Mouse (Mus musculus) MEL (cell line): Measurements from ENCODE around the gene Pigf. TPM values are rescaled to one million over a fixed set of nuclear protein-coding genes. Genes with fewer than 3 reads are reported as not detected.
A peak's percentile ranks its signal among the peaks of the same experiment; 100 is the strongest.

Experiments
- DNase-seq: peaks from one replicate; pipeline ENCODE4 v3.0.0; 2011; ENCODE audit warnings: low read depth, low spot score
- H3K27ac ChIP-seq: 2 replicates; pipeline ENCODE4 v1.5.1; 2012; ENCODE audit warnings: low read depth, mild to moderate bottlenecking, control low read depth, low read length, moderate library complexity; ENCODE audit not compliant: control insufficient read depth
- H3K27me3 ChIP-seq, 2 experiments: fragments of 150-350 bp in 1 of 2; sonication (generic) in 1 of 2; 2 replicates each; pipeline ENCODE4 v1.6.1; 2012; ENCODE audit warnings: low read length in 2 of 2, mild to moderate bottlenecking in 2 of 2, improper control_type of control experiment in 1 of 2, moderate library complexity in 1 of 2; ENCODE audit not compliant: insufficient read depth in 2 of 2, control insufficient read depth in 1 of 2
- H3K36me3 ChIP-seq, 2 experiments: 2 replicates each; pipeline ENCODE4 v1.6.1; 2012 to 2014; ENCODE audit warnings: low read length in 2 of 2, improper control_type of control experiment in 1 of 2, inconsistent platforms in 1 of 2, mild to moderate bottlenecking in 1 of 2; ENCODE audit not compliant: insufficient read depth in 2 of 2, control insufficient read depth in 1 of 2
- H3K4me1 ChIP-seq, 2 experiments: fragments of 150-350 bp in 1 of 2; sonication (generic) in 1 of 2; 2 replicates each; pipeline ENCODE4 v1.6.1; 2012; ENCODE audit warnings: low read length in 2 of 2, improper control_type of control experiment in 1 of 2, mild to moderate bottlenecking in 1 of 2; ENCODE audit not compliant: insufficient read depth in 2 of 2, control insufficient read depth in 1 of 2
- H3K4me3 ChIP-seq, 2 experiments: fragments of 150-350 bp in 1 of 2; sonication (generic) in 1 of 2; 2 replicates each; pipeline ENCODE4 v1.5.1; 2012; ENCODE audit warnings: low read depth in 2 of 2, low read length in 2 of 2, mild to moderate bottlenecking in 2 of 2, moderate library complexity in 2 of 2, control low read depth in 1 of 2, improper control_type of control experiment in 1 of 2; ENCODE audit not compliant: control insufficient read depth in 1 of 2, insufficient read depth in 1 of 2
- H3K79me2 ChIP-seq: 2 replicates; pipeline ENCODE4 v1.6.1; 2012; ENCODE audit warnings: mild to moderate bottlenecking, low read length, moderate library complexity; ENCODE audit not compliant: control insufficient read depth, poor library complexity, insufficient read depth
- H3K9ac ChIP-seq: 2 replicates; pipeline ENCODE4 v1.6.1; 2012; ENCODE audit warnings: low read depth, mild to moderate bottlenecking, control low read depth, low read length, moderate library complexity; ENCODE audit not compliant: control insufficient read depth, poor library complexity, severe bottlenecking
- H3K9me3 ChIP-seq: fragments of 150-350 bp; sonication (generic); replicated peaks from 2 replicates; pipeline ENCODE4 v1.6.1; 2012; ENCODE audit warnings: mild to moderate bottlenecking, low read length, improper control_type of control experiment, moderate library complexity; ENCODE audit not compliant: insufficient read depth
- CHD1 ChIP-seq: IDR thresholded peaks from 2 replicates; pipeline ENCODE4 v1.6.1; 2012; ENCODE audit warnings: low read depth, mild to moderate bottlenecking, inconsistent platforms, low read length, improper control_type of control experiment
- CHD2 ChIP-seq: IDR thresholded peaks from 2 replicates; pipeline ENCODE4 v1.6.1; 2011; ENCODE audit warnings: low read length, improper control_type of control experiment
- E2F4 ChIP-seq: IDR thresholded peaks from 2 replicates; pipeline ENCODE4 v1.6.1; 2011; ENCODE audit warnings: low read depth, low read length, improper control_type of control experiment, borderline replicate concordance
- ELF1 ChIP-seq: IDR thresholded peaks from 2 replicates; pipeline ENCODE4 v1.6.1; 2014; ENCODE audit warnings: low read depth, mild to moderate bottlenecking, inconsistent platforms, low read length, improper control_type of control experiment, moderate library complexity
- EP300 ChIP-seq, 2 experiments: IDR thresholded peaks; 2 replicates each; pipeline ENCODE4 v1.6.1; 2011; ENCODE audit warnings: improper control_type of control experiment in 2 of 2, low read length in 2 of 2, low read depth in 1 of 2, mild to moderate bottlenecking in 1 of 2
- ETS1 ChIP-seq: IDR thresholded peaks from 2 replicates; pipeline ENCODE4 v1.6.1; 2012; ENCODE audit warnings: low read depth, mild to moderate bottlenecking, inconsistent platforms, low read length, improper control_type of control experiment, moderate library complexity
- GABPA ChIP-seq: IDR thresholded peaks from 2 replicates; pipeline ENCODE4 v1.6.1; 2012; ENCODE audit warnings: low read depth, mild to moderate bottlenecking, inconsistent platforms, low read length, improper control_type of control experiment, moderate library complexity
- HCFC1 ChIP-seq: IDR thresholded peaks from 2 replicates; pipeline ENCODE4 v1.6.1; 2012; ENCODE audit warnings: low read depth, mild to moderate bottlenecking, inconsistent platforms, low read length, improper control_type of control experiment, moderate library complexity
- JUND ChIP-seq: IDR thresholded peaks from 2 replicates; pipeline ENCODE4 v1.6.1; 2011; ENCODE audit warnings: low read depth, mild to moderate bottlenecking, improper control_type of control experiment, low read length
- KAT2A ChIP-seq: conservative IDR thresholded peaks from 2 replicates; pipeline ENCODE4 v1.6.1; 2012; ENCODE audit warnings: low read depth, low read length, improper control_type of control experiment, inconsistent platforms
- MAFK ChIP-seq: IDR thresholded peaks from 2 replicates; pipeline ENCODE4 v1.6.1; 2011; ENCODE audit warnings: low read depth, mild to moderate bottlenecking, low read length, improper control_type of control experiment, borderline replicate concordance
- MAX ChIP-seq: IDR thresholded peaks from 2 replicates; pipeline ENCODE4 v1.6.1; 2011; ENCODE audit warnings: low read length, improper control_type of control experiment
- MAZ ChIP-seq: IDR thresholded peaks from 2 replicates; pipeline ENCODE4 v1.6.1; 2012; ENCODE audit warnings: low read depth, mild to moderate bottlenecking, inconsistent platforms, low read length, improper control_type of control experiment
- MEF2A ChIP-seq: IDR thresholded peaks from 2 replicates; pipeline ENCODE4 v1.6.1; 2014; ENCODE audit warnings: low read depth, mild to moderate bottlenecking, inconsistent platforms, low read length, improper control_type of control experiment; ENCODE audit not compliant: poor library complexity, insufficient replicate concordance, severe bottlenecking; ENCODE audit errors: extremely low read depth
- MXI1 ChIP-seq: IDR thresholded peaks from 2 replicates; pipeline ENCODE4 v1.6.1; 2011; ENCODE audit warnings: mild to moderate bottlenecking, low read depth, low read length, improper control_type of control experiment
- MYB ChIP-seq: IDR thresholded peaks from 2 replicates; pipeline ENCODE4 v1.6.1; 2011; ENCODE audit warnings: mild to moderate bottlenecking, low read depth, low read length, improper control_type of control experiment
- NELFE ChIP-seq: IDR thresholded peaks from 2 replicates; pipeline ENCODE4 v1.6.1; 2011; ENCODE audit warnings: low read depth, low read length, improper control_type of control experiment
- NRF1 ChIP-seq: IDR thresholded peaks from 2 replicates; pipeline ENCODE4 v1.6.1; 2014; ENCODE audit warnings: low read depth, mild to moderate bottlenecking, inconsistent platforms, low read length, improper control_type of control experiment, moderate library complexity; ENCODE audit not compliant: poor library complexity, insufficient read depth, severe bottlenecking
- POLR2A ChIP-seq, 2 experiments: IDR thresholded peaks; 2 replicates each; pipeline ENCODE4 v1.6.1; 2011 to 2012; ENCODE audit warnings: low read length in 2 of 2, mild to moderate bottlenecking in 2 of 2, control low read depth in 1 of 2, improper control_type of control experiment in 1 of 2, low read depth in 1 of 2, moderate library complexity in 1 of 2; ENCODE audit not compliant: control insufficient read depth in 1 of 2, insufficient read depth in 1 of 2, poor library complexity in 1 of 2
- POLR2AphosphoS2 ChIP-seq: IDR thresholded peaks from 2 replicates; pipeline ENCODE4 v1.6.1; 2011; ENCODE audit warnings: low read length, improper control_type of control experiment
- POLR2AphosphoS5 ChIP-seq: IDR thresholded peaks from 2 replicates; pipeline ENCODE4 v1.6.1; 2012; ENCODE audit warnings: low read depth, borderline replicate concordance, mild to moderate bottlenecking, inconsistent platforms, low read length, moderate library complexity, mixed read lengths
- RAD21 ChIP-seq: IDR thresholded peaks from 2 replicates; pipeline ENCODE4 v1.6.1; 2011; ENCODE audit warnings: mild to moderate bottlenecking, low read depth, low read length, improper control_type of control experiment
- SIN3A ChIP-seq: IDR thresholded peaks from 2 replicates; pipeline ENCODE4 v1.6.1; 2012; ENCODE audit warnings: low read length, improper control_type of control experiment, inconsistent platforms
- SMC3 ChIP-seq: IDR thresholded peaks from 2 replicates; pipeline ENCODE4 v1.6.1; 2011; ENCODE audit warnings: low read depth, low read length, improper control_type of control experiment
- TBP ChIP-seq: IDR thresholded peaks from 2 replicates; pipeline ENCODE4 v1.8.0; 2011; ENCODE audit warnings: low read depth, low read length, improper control_type of control experiment
- UBTF ChIP-seq: IDR thresholded peaks from 2 replicates; pipeline ENCODE4 v1.6.1; 2012; ENCODE audit warnings: low read depth, mild to moderate bottlenecking, inconsistent platforms, low read length, improper control_type of control experiment, moderate library complexity, borderline replicate concordance; ENCODE audit not compliant: insufficient read depth
- USF1 ChIP-seq: IDR thresholded peaks from 2 replicates; pipeline ENCODE4 v1.6.1; 2014; ENCODE audit warnings: low read depth, mild to moderate bottlenecking, inconsistent platforms, low read length, improper control_type of control experiment, moderate library complexity
- USF2 ChIP-seq, 2 experiments: IDR thresholded peaks; 2 replicates each; pipeline ENCODE4 v1.6.1; 2011 to 2012; ENCODE audit warnings: improper control_type of control experiment in 2 of 2, low read length in 2 of 2, borderline replicate concordance in 1 of 2, inconsistent platforms in 1 of 2, low read depth in 1 of 2, mild to moderate bottlenecking in 1 of 2; ENCODE audit not compliant: insufficient read depth in 1 of 2
- ZC3H11A ChIP-seq: IDR thresholded peaks from 2 replicates; pipeline ENCODE4 v1.6.1; 2012; ENCODE audit warnings: low read depth, mild to moderate bottlenecking, inconsistent platforms, low read length, improper control_type of control experiment
- ZMIZ1 ChIP-seq: IDR thresholded peaks from 2 replicates; pipeline ENCODE4 v1.6.1; 2012; ENCODE audit warnings: low read depth, mild to moderate bottlenecking, inconsistent platforms, low read length, improper control_type of control experiment, moderate library complexity
- ZNF384 ChIP-seq: IDR thresholded peaks from 2 replicates; pipeline ENCODE4 v1.6.1; 2012; ENCODE audit warnings: low read depth, mild to moderate bottlenecking, inconsistent platforms, low read length, improper control_type of control experiment
- polyA plus RNA-seq, 2 experiments: library from polyadenylated mRNA; stranded (reverse) in 1 of 2; unstranded in 1 of 2; fragments of >175 nt in 1 of 2; fragments of >200 nt in 1 of 2; gene quantifications; 2 replicates each; pipeline versions ENCODE4 v1.2.1 to v1.2.4; 2012; ENCODE audit warnings: low replicate concordance in 2 of 2, low read depth in 1 of 2; ENCODE audit not compliant: insufficient read length in 2 of 2, insufficient read depth in 1 of 2, missing spikeins in 1 of 2
- total RNA-seq: library from RNA; depleted of rRNA; stranded (reverse); fragments of 300-350 nt; gene quantifications from 2 replicates; pipeline ENCODE4 v1.2.3, GENCODE M21; 2012

The Pigf gene
- total and polyA plus RNA-seq, 3 experiments = 19.2 to 24.8 TPM; not detected in 1

GRCm38 (mm10) chr17:86962894-86963585 lies 62.2 kb downstream of the Pigf start, which contains the start of gene Rhoq:
Gene Rhoq (plus strand): TSS chr17:86963082.
- H3K79me2 ChIP-seq = peaks cover 4% of the 10 kb centered on the region; the same call in 1 of the 2 replicates
- peaks cover 0 to 3% of the 10 kb centered on the region in 2 experiments; a peak in 2 of 4 replicates for H3K36me3 ChIP-seq
- no peak for TF ChIP-seq SIN3A
- no peak for TF ChIP-seq MYB
- TF ChIP-seq CHD1 = no peak
- TF ChIP-seq ELF1 = peak; percentile 62
- TF ChIP-seq NRF1 = no peak; the same call in 1 of the 2 replicates
- TF ChIP-seq GABPA = no peak
- no peak for TF ChIP-seq ZC3H11A
- TF ChIP-seq JUND = no peak
- no peak for TF ChIP-seq USF1
- 0 out of 2 replicates have a peak, but pooled peaks have one; percentile 42 for TF ChIP-seq POLR2AphosphoS2
- no peak for TF ChIP-seq POLR2AphosphoS5
- no peak for TF ChIP-seq E2F4
- TF ChIP-seq TBP = no peak
- peak; percentile 58; the same call in 1 of the 2 replicates for TF ChIP-seq HCFC1
- TF ChIP-seq RAD21 = no peak
- no peak for TF ChIP-seq CHD2
- peak; percentile 21; the same call in 1 of the 2 replicates for TF ChIP-seq ETS1
- TF ChIP-seq MAZ = peak; percentile 94
- TF ChIP-seq ZMIZ1 = peak; percentile 59; the same call in 1 of the 2 replicates
- TF ChIP-seq EP300 (IDR thresholded peaks at IDR 0.05; ENCODE audit: low read depth in 1 of 2, low read length in 2 of 2) = no peak
- TF ChIP-seq NELFE = peak; percentile 53
- no peak for TF ChIP-seq MAX
- TF ChIP-seq MEF2A = 0 out of 2 replicates have a peak, but pooled peaks have one; percentile 24
- TF ChIP-seq KAT2A = no peak
- TF ChIP-seq USF2 (IDR thresholded peaks at IDR 0.05; ENCODE audit: borderline replicate concordance in 1 of 2, insufficient read depth in 1 of 2, low read depth in 1 of 2, low read length in 2 of 2) = no peak
- TF ChIP-seq ZNF384 = no peak
- 0 out of 2 replicates have a peak, but pooled peaks have one; percentile 56 for TF ChIP-seq UBTF
- TF ChIP-seq SMC3 = no peak
- no peak for TF ChIP-seq MAFK
- TF ChIP-seq POLR2A (IDR thresholded peaks at IDR 0.05; ENCODE audit: control insufficient read depth in 1 of 2, insufficient read depth in 1 of 2, low read depth in 1 of 2, low read length in 2 of 2, poor library complexity in 1 of 2) = peak; percentile 30 to 62; a peak in 2 of 4 replicates
- no peak; the same call in none of the 2 replicates for TF ChIP-seq MXI1
- no peaks in the 10 kb centered on the region for H3K27me3 ChIP-seq
- no peaks in the 10 kb centered on the region for H3K9me3 ChIP-seq
- peak within 1 kb of the TSS; percentile 89 for H3K9ac ChIP-seq
- H3K4me1 ChIP-seq = peaks cover 3 to 12% of the 10 kb centered on the region in 2 experiments; a peak in 2 of 4 replicates
- peak; percentile 81 for DNase-seq
- H3K4me3 ChIP-seq = peak within 1 kb of the TSS; percentile 87 to 92
- peak within 1 kb of the TSS; percentile 68 for H3K27ac ChIP-seq
